Mouse (Mus musculus) thymus, adult 2 months (tissue): ENCODE measurements around the gene Psmg3. TPM values are rescaled to one million over a fixed set of nuclear protein-coding genes. Genes with fewer than 3 reads are reported as not detected.
A peak's percentile ranks its signal among the peaks of the same experiment; 100 is the strongest.

Experiments used
- DNase-seq: peaks from one replicate; pipeline ENCODE4 v3.0.0; 2021
- H3K27ac ChIP-seq: fragments of 200-500 bp; 2 replicates; pipeline ENCODE4 v1.5.1; 2012; ENCODE audit warnings: low read length, control low read depth; ENCODE audit not compliant: control insufficient read depth, insufficient read depth
- H3K27me3 ChIP-seq: fragments of 200-500 bp; 2 replicates; pipeline ENCODE4 v1.6.1; 2012; ENCODE audit warnings: mild to moderate bottlenecking, low read length, moderate library complexity, mixed read lengths; ENCODE audit not compliant: control insufficient read depth, insufficient read depth
- H3K36me3 ChIP-seq: fragments of 200-500 bp; 2 replicates; pipeline ENCODE4 v1.6.1; 2012; ENCODE audit warnings: mild to moderate bottlenecking, low read length, moderate library complexity; ENCODE audit not compliant: control insufficient read depth, insufficient read depth
- H3K4me1 ChIP-seq: fragments of 200-500 bp; replicated peaks from 2 replicates; pipeline ENCODE4 v1.6.1; 2012; ENCODE audit warnings: low read length; ENCODE audit not compliant: control insufficient read depth, insufficient read depth
- H3K4me3 ChIP-seq: fragments of 200-500 bp; 2 replicates; pipeline ENCODE4 v1.5.1; 2012; ENCODE audit warnings: mild to moderate bottlenecking, low read length, control low read depth, moderate library complexity; ENCODE audit not compliant: control insufficient read depth, insufficient read depth
- CTCF ChIP-seq: fragments of 200-500 bp; IDR thresholded peaks from 2 replicates; pipeline ENCODE4 v1.5.1; 2012; ENCODE audit warnings: mild to moderate bottlenecking, control low read depth, low read length, moderate library complexity, borderline replicate concordance; ENCODE audit not compliant: control insufficient read depth, poor library complexity, insufficient read depth; ENCODE audit errors: extremely low read depth
- POLR2A ChIP-seq: fragments of 200-500 bp; IDR thresholded peaks from 2 replicates; pipeline ENCODE4 v1.6.1; 2012; ENCODE audit warnings: mild to moderate bottlenecking, low read length, control low read depth, moderate library complexity; ENCODE audit not compliant: control insufficient read depth, poor library complexity, insufficient read depth; ENCODE audit errors: extremely low read depth
- WGBS: fragments of 180-500 bp; shearing (Covaris S2); methylation state at CpG from one replicate; pipeline ENCODE4 v1.1.7; 2018; 5-methylcytosine and 5-hydroxymethylcytosine counted together
- polyA plus RNA-seq: library from polyadenylated mRNA; depleted of rRNA; stranded (reverse); fragments of >200 nt; gene quantifications from 2 replicates; pipeline ENCODE4 v1.2.3, GENCODE M21; 2012; rRNA removed

Gene Psmg3
- 43.9 and 51.6 TPM in 2 replicates for polyA plus RNA-seq

DNA sequence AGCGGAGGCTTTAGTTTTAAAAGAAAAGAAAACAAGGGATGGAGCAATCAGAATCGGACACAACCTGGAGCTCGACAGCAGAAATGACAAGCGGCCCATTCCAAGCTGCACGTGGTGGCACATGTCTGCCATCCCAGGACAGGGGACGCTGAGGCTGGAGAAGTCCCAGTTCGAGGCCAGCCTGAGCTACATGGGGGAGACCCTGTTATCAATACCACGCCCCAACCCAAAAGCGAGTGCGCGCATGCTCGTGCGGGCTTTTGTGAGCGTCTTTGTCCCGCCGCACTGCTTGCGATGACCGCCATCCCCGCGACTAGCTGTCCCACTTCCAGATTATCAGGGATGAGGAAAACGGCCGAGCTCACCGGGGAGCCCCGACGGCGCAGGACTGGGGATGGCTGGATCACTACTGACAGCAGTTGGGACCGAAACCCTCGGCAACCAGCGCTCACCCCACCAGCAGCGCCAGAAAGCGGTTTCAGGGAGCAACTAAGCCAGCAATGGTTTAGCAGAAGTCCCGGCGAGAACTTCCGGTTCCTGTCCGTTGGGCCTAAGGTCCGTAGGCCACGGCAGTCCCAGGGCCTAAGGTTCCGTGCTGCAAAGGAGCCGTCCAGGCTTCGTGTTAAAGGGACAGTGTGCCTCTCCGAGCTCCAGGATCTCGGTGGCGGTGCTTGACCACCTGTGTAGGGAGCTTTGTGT is at the start of gene Psmg3, which contains the start of gene Gm26938:
TSS of gene Psmg3 (minus strand) at position 529 of the 699 bp plus-strand sequence.
TSS of gene Gm26938 (minus strand) at position 51 of the 699 bp plus-strand sequence.
- 1% methylated on average over 43 of the region's 43 CpGs for WGBS
- no peaks in the 10 kb centered on the region for H3K27me3 ChIP-seq
- H3K4me3 ChIP-seq, result peak within 1 kb of the TSS; percentile 99
- no peak for TF ChIP-seq POLR2A
- 0 out of 2 replicates have a peak, but pooled peaks have one; percentile 28 for TF ChIP-seq CTCF
- H3K27ac ChIP-seq, result no peak within 1 kb of the TSS
- H3K4me1 ChIP-seq, result peaks cover 16% of the 10 kb centered on the region
- DNase-seq, result peak; percentile 86
- H3K36me3 ChIP-seq, result 0 out of 2 replicates have a peak, but pooled peaks cover 9% of the 10 kb centered on the region

DNA sequence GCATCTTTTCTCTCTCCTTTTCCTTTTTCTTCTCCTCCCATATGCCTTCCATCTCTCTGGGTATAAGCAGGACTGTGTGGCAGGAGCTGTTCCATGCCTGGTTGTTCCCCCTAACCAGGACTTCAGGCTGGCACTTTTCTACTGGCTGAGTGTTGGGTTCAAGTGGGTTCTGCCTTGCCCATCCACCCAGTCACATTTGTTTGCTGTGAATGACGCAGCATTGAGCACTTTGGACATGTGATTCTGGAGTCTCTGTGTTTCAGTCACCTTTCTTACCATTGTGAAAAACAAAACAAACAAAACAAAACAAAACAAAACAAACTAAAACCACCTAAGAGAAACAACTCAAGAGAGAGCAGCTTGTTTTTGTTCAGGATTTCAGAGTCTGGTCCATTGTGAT is 44.8 kb upstream of the Psmg3 start:
- TF ChIP-seq CTCF (no peak), POLR2A (no peak)
- Histone ChIP-seq H3K36me3 (no peaks in the 10 kb centered on the region), H3K27me3 (no peaks in the 10 kb centered on the region; the same call in 1 of the 2 replicates), H3K27ac (no peak overlapping the region), H3K4me3 (no peak overlapping the region), H3K4me1 (no peaks in the 10 kb centered on the region)
- DNase-seq, result no peak
- 81% methylated on average over 1 of the region's 1 CpGs for whole genome bisulfite sequencing

DNA sequence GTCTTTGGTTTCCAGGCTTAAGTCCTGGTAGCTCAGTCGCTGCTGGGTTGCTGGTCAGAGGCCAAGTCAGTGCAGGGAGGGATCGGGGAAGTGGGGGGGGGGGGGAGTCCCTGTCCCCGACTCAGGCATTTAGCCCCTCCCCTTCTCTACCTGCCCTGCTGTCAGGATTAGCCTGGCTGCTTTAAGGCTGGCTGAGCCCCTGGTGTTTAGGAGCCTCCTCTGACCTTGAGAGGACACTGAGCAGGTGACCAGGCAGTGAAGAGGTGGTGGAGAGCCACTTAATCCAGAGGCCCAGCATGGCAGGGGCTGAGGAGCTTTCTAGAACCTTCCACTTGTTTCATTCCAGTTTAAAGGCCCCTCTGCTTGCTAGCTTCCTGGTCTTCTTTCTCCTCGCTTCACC is 44.2 kb upstream of the Psmg3 start:
- no peaks in the 10 kb centered on the region for H3K4me1 ChIP-seq
- H3K27me3 ChIP-seq, result no peaks in the 10 kb centered on the region; the same call in 1 of the 2 replicates
- no peak for DNase-seq
- WGBS, result 28% methylated on average over 4 of the region's 4 CpGs
- TF ChIP-seq POLR2A (no peak), CTCF (no peak)
- no peak overlapping the region for H3K4me3 ChIP-seq
- H3K36me3 ChIP-seq, result no peaks in the 10 kb centered on the region
- no peak overlapping the region for H3K27ac ChIP-seq

DNA sequence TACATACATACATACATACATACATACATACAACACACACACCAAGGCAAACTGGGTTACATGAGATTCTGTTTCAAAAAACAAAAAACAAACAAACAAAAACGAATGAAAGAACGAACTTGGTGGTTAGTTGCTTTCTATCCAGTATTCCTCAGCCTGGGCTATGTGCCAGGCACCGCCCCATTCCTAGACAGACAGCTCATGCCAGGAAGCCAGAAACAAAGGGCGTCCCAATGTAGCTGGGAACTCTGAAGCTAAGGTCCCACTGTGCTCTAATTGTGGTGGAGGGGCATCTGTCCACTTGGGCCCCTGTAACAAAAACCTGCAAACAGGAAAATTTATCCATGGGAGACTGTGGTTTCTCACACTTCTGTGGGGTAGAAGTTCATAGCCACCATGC is 36.1 kb upstream of the Psmg3 start:
- no peak overlapping the region for H3K4me3 ChIP-seq
- WGBS, result 49% methylated on average over 4 of the region's 4 CpGs
- TF ChIP-seq CTCF, result no peak
- no peak for TF ChIP-seq POLR2A
- H3K4me1 ChIP-seq, result no peaks in the 10 kb centered on the region
- DNase-seq, result no peak
- no peaks in the 10 kb centered on the region for H3K36me3 ChIP-seq
- no peak overlapping the region for H3K27ac ChIP-seq
- no peaks in the 10 kb centered on the region for H3K27me3 ChIP-seq

DNA sequence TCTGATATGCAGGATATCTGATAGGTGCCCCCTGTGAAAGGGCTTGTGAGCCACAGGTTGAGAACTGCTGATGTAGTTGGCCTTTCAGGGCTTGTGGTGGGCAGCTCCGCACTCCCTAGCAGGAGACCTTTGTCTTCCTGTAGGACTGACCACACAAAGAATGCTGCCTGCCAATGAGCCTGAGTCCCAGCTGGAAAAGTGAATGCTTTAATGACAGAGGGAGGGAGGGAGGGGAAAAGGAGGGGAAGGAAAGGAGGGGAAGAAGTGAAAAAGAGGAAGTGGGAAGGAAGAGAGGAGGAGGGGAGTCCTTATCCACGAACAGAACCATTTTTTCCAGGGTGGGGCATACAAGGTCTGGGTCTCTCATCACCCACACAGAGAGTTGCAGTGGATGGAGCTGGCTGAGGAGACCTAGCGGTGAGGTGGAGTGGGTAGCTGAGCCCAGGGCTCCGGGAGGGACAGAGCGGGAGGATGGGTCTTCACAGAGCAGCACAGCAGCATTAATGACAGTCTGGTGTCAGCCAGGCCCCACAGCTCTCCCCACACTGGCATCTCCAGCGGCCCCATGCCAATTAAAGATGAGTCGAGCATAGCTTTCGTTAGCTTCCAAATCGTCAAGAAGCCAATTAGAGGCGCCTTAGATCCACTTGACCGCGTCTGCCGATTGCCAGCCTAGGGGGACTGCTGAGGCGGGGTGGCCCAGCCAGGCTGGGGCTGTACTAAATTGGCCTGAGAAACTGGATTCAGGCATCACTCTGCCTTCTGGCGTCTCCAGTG is 33.8 kb upstream of the Psmg3 start:
- Histone ChIP-seq H3K4me1 (no peaks in the 10 kb centered on the region), H3K36me3 (no peaks in the 10 kb centered on the region), H3K4me3 (no peak overlapping the region), H3K27me3 (no peaks in the 10 kb centered on the region), H3K27ac (no peak overlapping the region)
- WGBS, result 69% methylated on average over 15 of the region's 15 CpGs
- DNase-seq, result no peak
- TF ChIP-seq CTCF, result no peak
- no peak for TF ChIP-seq POLR2A

DNA sequence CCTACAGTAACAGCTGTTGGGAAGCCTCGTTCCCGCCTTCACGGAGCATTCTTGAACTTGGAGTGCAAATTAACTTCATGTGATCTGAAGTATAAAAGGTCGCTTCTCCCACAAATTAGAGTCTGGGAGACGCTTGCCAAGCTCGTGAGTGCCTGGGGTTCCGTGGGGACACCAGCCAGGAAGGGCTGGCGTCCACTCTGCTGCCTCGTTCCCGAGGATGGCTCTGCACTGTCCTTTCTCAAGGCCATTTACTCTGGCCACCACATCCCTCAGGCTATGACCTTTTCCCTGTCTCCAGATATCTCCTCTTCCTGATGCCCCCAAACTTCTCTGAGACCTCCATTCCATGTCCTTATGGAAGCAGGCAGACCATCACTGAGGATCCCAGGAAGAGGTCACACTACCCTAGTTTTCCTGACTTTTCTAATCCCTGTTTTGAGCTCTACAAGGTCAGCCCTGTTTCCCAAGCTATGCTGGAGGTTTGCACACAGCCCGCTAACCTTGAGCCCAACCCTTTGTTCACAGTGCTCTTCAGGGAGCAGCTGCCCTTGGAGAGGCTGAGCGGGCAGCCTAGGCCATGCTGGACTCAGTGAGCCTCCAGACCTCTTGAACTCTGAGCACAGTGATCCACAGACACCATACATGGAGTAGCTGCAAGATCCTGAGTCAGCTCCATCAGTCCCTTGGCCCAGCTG is 23.1 kb upstream of the Psmg3 start:
- TF ChIP-seq POLR2A (no peak), CTCF (no peak)
- no peaks in the 10 kb centered on the region for H3K27me3 ChIP-seq
- no peaks in the 10 kb centered on the region for H3K36me3 ChIP-seq
- WGBS, result 92% methylated on average over 12 of the region's 12 CpGs
- H3K4me3 ChIP-seq, result no peak overlapping the region
- DNase-seq, result no peak
- no peak overlapping the region for H3K27ac ChIP-seq
- no peaks in the 10 kb centered on the region; the same call in 1 of the 2 replicates for H3K4me1 ChIP-seq
